Mouse (Mus musculus) liver, adult 2 months (tissue): Measurements from ENCODE around the gene Atn1. TPM values are rescaled to one million over a fixed set of nuclear protein-coding genes. Genes with fewer than 3 reads are reported as not detected.

Experiments
- DNase-seq: peaks from one replicate; pipeline ENCODE4 v3.0.0-alpha.2; 2011; ENCODE audit warnings: low read depth, low spot score; ENCODE audit errors: extremely low read depth
- H3K27ac ChIP-seq: fragments of 200-500 bp; replicated peaks from 2 replicates; pipeline ENCODE4 v1.5.1; 2012; ENCODE audit warnings: low read depth, mild to moderate bottlenecking, control low read depth, inconsistent platforms, low read length; ENCODE audit not compliant: insufficient read depth
- H3K27me3 ChIP-seq: fragments of 200-500 bp; 2 replicates; pipeline ENCODE4 v1.6.1; 2012; ENCODE audit warnings: mild to moderate bottlenecking, moderate library complexity, low read length, inconsistent platforms; ENCODE audit not compliant: control insufficient read depth, insufficient read depth
- H3K36me3 ChIP-seq: fragments of 200-500 bp; 2 replicates; pipeline ENCODE4 v1.6.1; 2012; ENCODE audit warnings: low read length, inconsistent platforms; ENCODE audit not compliant: control insufficient read depth, insufficient read depth
- H3K4me1 ChIP-seq: fragments of 200-500 bp; 2 replicates; pipeline ENCODE4 v1.6.1; 2011; ENCODE audit warnings: low read length; ENCODE audit not compliant: control insufficient read depth, insufficient read depth
- H3K4me3 ChIP-seq: fragments of 200-500 bp; 2 replicates; pipeline ENCODE4 v1.5.1; 2011; ENCODE audit warnings: low read depth, mild to moderate bottlenecking, control low read depth, low read length, moderate library complexity; ENCODE audit not compliant: insufficient read depth
- H3K79me2 ChIP-seq: fragments of 200-500 bp; 2 replicates; pipeline ENCODE4 v1.6.1; 2012; ENCODE audit warnings: inconsistent platforms, mild to moderate bottlenecking, low read length, moderate library complexity; ENCODE audit not compliant: control insufficient read depth, insufficient read depth
- H3K9ac ChIP-seq: fragments of 200-500 bp; 2 replicates; pipeline ENCODE4 v1.6.1; 2012; ENCODE audit warnings: low read depth, mild to moderate bottlenecking, control low read depth, inconsistent platforms, low read length
- CTCF ChIP-seq: fragments of 200-500 bp; IDR thresholded peaks from 2 replicates; pipeline ENCODE4 v1.5.1; 2011; ENCODE audit warnings: low read depth, low read length, control low read depth
- POLR2A ChIP-seq: fragments of 200-500 bp; IDR thresholded peaks from 2 replicates; pipeline ENCODE4 v1.6.1; 2011; ENCODE audit warnings: low read length, control low read depth; ENCODE audit not compliant: insufficient read depth; ENCODE audit errors: extremely low read depth
- WGBS: fragments of 180-500 bp; shearing (Covaris S2); methylation state at CpG from one replicate; pipeline ENCODE4 v1.1.7; 2018; 5-methylcytosine and 5-hydroxymethylcytosine counted together
- polyA plus RNA-seq: library from polyadenylated mRNA; depleted of rRNA; stranded (reverse); fragments of >200 nt; gene quantifications from 2 replicates; pipeline ENCODE4 v1.2.3, GENCODE M21; 2012; rRNA removed
- total RNA-seq: library from RNA; depleted of rRNA; stranded (reverse); fragments of >200 nt; gene quantifications from 2 replicates; pipeline ENCODE4 v1.2.3, GENCODE M21; 2014; rRNA removed

Gene Atn1
- total and polyA plus RNA-seq, 2 experiments = 1.4 to 10.9 TPM

DNA sequence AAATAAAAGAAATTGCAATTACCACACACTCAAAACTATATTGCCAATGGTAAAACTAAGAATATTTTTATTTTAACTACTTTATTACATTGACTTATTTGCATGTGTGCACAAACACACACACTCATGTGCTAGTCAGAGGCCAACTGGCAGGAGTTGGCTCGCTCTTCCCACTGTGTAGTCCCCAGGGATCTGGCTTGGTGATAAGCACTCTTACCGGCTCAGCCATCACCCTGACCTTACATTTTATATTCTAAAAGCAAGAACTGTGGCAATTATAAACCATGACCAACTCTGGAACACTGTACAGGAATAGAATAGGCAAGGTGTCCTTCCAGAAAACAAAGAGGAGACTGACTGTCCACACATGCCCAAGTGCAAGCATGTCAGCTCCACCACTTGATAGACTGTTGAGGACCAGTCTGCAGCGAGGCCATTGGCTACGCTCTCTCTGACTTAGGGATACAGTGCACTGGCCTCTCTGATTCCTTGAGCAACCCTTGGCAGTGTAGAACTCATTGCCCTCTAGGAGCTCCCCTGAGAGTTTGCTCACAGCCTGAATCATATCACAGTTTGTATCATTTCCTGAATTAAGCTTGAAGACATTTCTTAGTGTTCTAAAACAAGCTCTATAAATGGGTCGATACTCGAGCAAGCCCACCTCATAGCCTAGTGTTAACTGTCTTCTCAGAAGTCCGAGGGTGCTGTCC is 59.7 kb downstream of the Atn1 start:
- peaks cover 57% of the 10 kb centered on the region for H3K4me1 ChIP-seq
- H3K4me3 ChIP-seq = no peak overlapping the region
- peak overlapping the region; percentile 19; the same call in 1 of the 2 replicates for H3K27ac ChIP-seq
- WGBS = 70% methylated on average over 7 of the region's 7 CpGs
- DNase-seq = peak; percentile 49
- H3K79me2 ChIP-seq = peaks cover 2% of the 10 kb centered on the region; the same call in 1 of the 2 replicates
- no peak overlapping the region for H3K9ac ChIP-seq
- TF ChIP-seq POLR2A (no peak), CTCF (no peak)
- peaks cover 14% of the 10 kb centered on the region; the same call in 1 of the 2 replicates for H3K36me3 ChIP-seq
- H3K27me3 ChIP-seq = no peaks in the 10 kb centered on the region

DNA sequence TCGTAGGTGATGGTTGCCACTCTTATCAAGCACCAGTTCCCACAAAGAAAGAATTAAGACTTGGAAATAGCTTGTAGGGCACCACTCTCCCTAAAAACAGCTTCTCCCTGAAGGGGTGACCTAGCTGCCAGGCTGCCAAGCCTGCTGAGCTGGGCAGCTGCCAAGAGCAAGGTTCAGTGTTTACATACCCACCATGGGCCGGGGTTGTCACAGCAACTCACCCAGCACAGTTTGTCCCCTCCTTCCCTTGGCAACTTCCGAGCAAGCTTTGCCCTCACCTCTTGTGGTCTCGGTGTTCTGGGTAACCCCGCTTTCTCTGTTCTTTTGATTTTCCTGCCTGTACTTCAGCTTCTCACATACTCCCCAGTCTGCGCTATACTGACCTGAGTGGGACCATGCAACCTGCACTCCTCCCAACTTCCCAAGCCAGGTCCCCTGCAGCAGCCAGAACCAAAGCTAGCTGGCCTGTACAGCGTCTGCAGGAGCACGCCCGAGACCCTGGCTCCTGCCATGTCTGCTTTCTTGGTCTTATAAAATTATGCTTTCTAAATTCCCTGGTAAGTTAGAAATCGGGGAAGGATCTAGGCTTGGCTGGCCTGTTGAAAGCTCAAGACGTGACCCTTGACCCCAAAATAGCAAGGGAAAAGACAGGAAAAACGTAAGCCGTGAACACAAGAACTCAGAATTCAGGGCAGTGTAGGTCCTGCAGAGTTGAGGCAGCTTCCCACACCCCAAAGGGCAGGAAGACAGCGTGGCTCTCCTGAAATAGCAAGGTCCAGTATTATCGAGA is 62.0 kb downstream of the Atn1 start:
- Histone ChIP-seq H3K4me1 (peaks cover 49% of the 10 kb centered on the region), H3K4me3 (no peak overlapping the region), H3K9ac (peak overlapping the region; percentile 59), H3K79me2 (peaks cover 6% of the 10 kb centered on the region; the same call in 1 of the 2 replicates), H3K27me3 (no peaks in the 10 kb centered on the region), H3K36me3 (peaks cover 9% of the 10 kb centered on the region; the same call in 1 of the 2 replicates), H3K27ac (peak overlapping the region; percentile 83)
- TF ChIP-seq CTCF (no peak), POLR2A (no peak)
- peak; percentile 97 for DNase-seq
- 26% methylated on average over 15 of the region's 15 CpGs for WGBS

DNA sequence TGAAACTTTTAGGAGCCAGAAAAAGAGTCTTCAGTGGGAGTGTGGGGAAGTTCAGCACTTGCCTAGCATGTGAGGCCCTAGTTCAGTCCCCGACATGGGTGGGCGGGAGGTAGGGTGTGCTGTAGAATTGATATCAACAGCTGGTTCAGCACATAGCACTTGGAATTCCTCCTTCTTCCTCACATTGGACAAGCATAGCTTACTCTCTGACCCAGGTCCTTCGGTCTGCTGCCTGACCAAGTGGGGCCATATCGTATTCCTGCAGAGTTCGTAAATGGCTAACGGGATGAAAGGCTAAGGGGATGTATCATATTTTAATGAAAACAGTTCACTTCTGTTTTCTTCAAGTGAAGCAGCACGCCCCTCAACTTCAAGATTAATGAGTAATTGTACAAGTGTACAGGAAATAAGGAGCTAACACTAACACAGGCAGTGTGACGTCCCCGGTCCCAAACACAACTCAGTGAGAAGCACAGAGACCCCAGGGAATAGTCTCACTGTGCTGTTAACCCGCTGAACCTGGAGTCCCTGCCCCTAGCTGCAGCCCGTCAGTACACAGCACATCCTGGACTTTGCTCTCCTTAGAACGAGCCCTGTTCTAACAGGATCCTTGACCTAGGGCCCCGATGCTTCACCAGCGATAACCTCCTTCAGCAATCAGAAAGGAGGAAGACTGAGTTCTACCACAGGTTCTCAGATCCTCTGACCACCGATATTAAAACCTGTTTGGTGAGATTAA is 62.9 kb downstream of the Atn1 start:
- Histone ChIP-seq H3K79me2 (peaks cover 12% of the 10 kb centered on the region; the same call in 1 of the 2 replicates), H3K36me3 (peaks cover 8% of the 10 kb centered on the region; the same call in 1 of the 2 replicates), H3K4me1 (peaks cover 50% of the 10 kb centered on the region), H3K9ac (peak overlapping the region; percentile 14; the same call in 1 of the 2 replicates), H3K27me3 (no peaks in the 10 kb centered on the region), H3K4me3 (no peak overlapping the region), H3K27ac (peak overlapping the region; percentile 81)
- WGBS = 50% methylated on average over 15 of the region's 15 CpGs
- TF ChIP-seq POLR2A (no peak), CTCF (no peak)
- DNase-seq = peak; percentile 67

Other genes with a start within 250 kb of the Atn1 start
- 165 and 177 TPM in 2 replicates for gene C1ra, start 244.1 kb downstream of the Atn1 start, total RNA-seq
- 92.5 and 119 TPM in 2 replicates for gene C1ra, start 244.1 kb downstream of the Atn1 start, polyA plus RNA-seq
- 384 and 554 TPM in 2 replicates for gene C1s1, start 214.2 kb downstream of the Atn1 start, total RNA-seq
- 174 and 206 TPM in 2 replicates for gene C1s1, start 214.2 kb downstream of the Atn1 start, polyA plus RNA-seq
- under 0.01 TPM in 1 of 2 replicates, not detected in the other for gene C1rb, start 186.2 kb downstream of the Atn1 start, total RNA-seq
- 0.12 TPM in 1 of 2 replicates, not detected in the other for gene C1rb, start 186.2 kb downstream of the Atn1 start, polyA plus RNA-seq
- gene C1s2, start 120.4 kb downstream of the Atn1 start, total RNA-seq = 0.09 TPM in 1 of 2 replicates, not detected in the other
- not detected in 2 replicates for gene C1s2, start 120.4 kb downstream of the Atn1 start, polyA plus RNA-seq
- gene Lpcat3, start 93.5 kb downstream of the Atn1 start, total RNA-seq = 72.4 and 99.9 TPM in 2 replicates
- gene Lpcat3, start 93.5 kb downstream of the Atn1 start, polyA plus RNA-seq = 172 and 188 TPM in 2 replicates
- 97.4 and 99.6 TPM in 2 replicates for gene Emg1, start 44.3 kb downstream of the Atn1 start, total RNA-seq
- 46.0 and 56.3 TPM in 2 replicates for gene Emg1, start 44.3 kb downstream of the Atn1 start, polyA plus RNA-seq
- gene Phb2, start 44.2 kb downstream of the Atn1 start, total RNA-seq = 140 and 151 TPM in 2 replicates
- gene Phb2, start 44.2 kb downstream of the Atn1 start, polyA plus RNA-seq = 209 and 210 TPM in 2 replicates
- gene Ptpn6, start 17.8 kb downstream of the Atn1 start, total RNA-seq = 16.7 and 19.7 TPM in 2 replicates
- 17.3 and 17.8 TPM in 2 replicates for gene Ptpn6, start 17.8 kb downstream of the Atn1 start, polyA plus RNA-seq
- 125 and 140 TPM in 2 replicates for gene Grcc10, start 15.2 kb downstream of the Atn1 start, total RNA-seq
- 203 and 216 TPM in 2 replicates for gene Grcc10, start 15.2 kb downstream of the Atn1 start, polyA plus RNA-seq
- not detected in 2 replicates for gene Gm45234, start 503 bp downstream of the Atn1 start, total RNA-seq
- not detected in 2 replicates for gene Gm45234, start 503 bp downstream of the Atn1 start, polyA plus RNA-seq
- gene Eno2, start 13.1 kb upstream of the Atn1 start, total RNA-seq = 0.09 and 0.67 TPM in 2 replicates
- gene Eno2, start 13.1 kb upstream of the Atn1 start, polyA plus RNA-seq = 0.19 and 0.34 TPM in 2 replicates
- not detected in 2 replicates for gene Lrrc23, start 23.2 kb upstream of the Atn1 start, total RNA-seq
- gene Lrrc23, start 23.2 kb upstream of the Atn1 start, polyA plus RNA-seq = not detected in 2 replicates
- gene Spsb2, start 52.1 kb upstream of the Atn1 start, total RNA-seq = 9.9 and 14.1 TPM in 2 replicates
- 20.1 and 21.6 TPM in 2 replicates for gene Spsb2, start 52.1 kb upstream of the Atn1 start, polyA plus RNA-seq
- gene Tpi1, start 57.8 kb upstream of the Atn1 start, total RNA-seq = 422 and 433 TPM in 2 replicates
- gene Tpi1, start 57.8 kb upstream of the Atn1 start, polyA plus RNA-seq = 491 and 524 TPM in 2 replicates
- gene Usp5, start 73.0 kb upstream of the Atn1 start, total RNA-seq = 50.5 and 55.9 TPM in 2 replicates
- gene Usp5, start 73.0 kb upstream of the Atn1 start, polyA plus RNA-seq = 47.9 and 49.3 TPM in 2 replicates
- 1.1 and 3.2 TPM in 2 replicates for gene Cdca3, start 73.0 kb upstream of the Atn1 start, total RNA-seq
- 2.1 and 2.6 TPM in 2 replicates for gene Cdca3, start 73.0 kb upstream of the Atn1 start, polyA plus RNA-seq
- not detected in 2 replicates for gene Gnb3, start 83.8 kb upstream of the Atn1 start, total RNA-seq
- not detected in 2 replicates for gene Gnb3, start 83.8 kb upstream of the Atn1 start, polyA plus RNA-seq
- gene P3h3, start 101.2 kb upstream of the Atn1 start, total RNA-seq = 2.1 and 2.5 TPM in 2 replicates
- gene P3h3, start 101.2 kb upstream of the Atn1 start, polyA plus RNA-seq = 2.5 and 3.0 TPM in 2 replicates
- gene Gpr162, start 107.5 kb upstream of the Atn1 start, total RNA-seq = 0.09 and 0.27 TPM in 2 replicates
- 0.42 and 0.44 TPM in 2 replicates for gene Gpr162, start 107.5 kb upstream of the Atn1 start, polyA plus RNA-seq
- gene Cd4, start 131.7 kb upstream of the Atn1 start, total RNA-seq = 0.27 and 0.83 TPM in 2 replicates
- gene Cd4, start 131.7 kb upstream of the Atn1 start, polyA plus RNA-seq = 0.19 and 0.46 TPM in 2 replicates
- 0.09 and 0.13 TPM in 2 replicates for gene Lag3, start 155.2 kb upstream of the Atn1 start, total RNA-seq
- gene Lag3, start 155.2 kb upstream of the Atn1 start, polyA plus RNA-seq = 0.39 and 0.67 TPM in 2 replicates
- gene Ptms, start 163.6 kb upstream of the Atn1 start, total RNA-seq = 80.7 and 101 TPM in 2 replicates
- 2,256 and 3,281 TPM in 2 replicates for gene Ptms, start 163.6 kb upstream of the Atn1 start, polyA plus RNA-seq
- gene Mlf2, start 174.9 kb upstream of the Atn1 start, total RNA-seq = 74.6 and 101 TPM in 2 replicates
- gene Mlf2, start 174.9 kb upstream of the Atn1 start, polyA plus RNA-seq = 265 and 285 TPM in 2 replicates
- 35.8 and 46.6 TPM in 2 replicates for gene Cops7a, start 209.0 kb upstream of the Atn1 start, total RNA-seq
- gene Cops7a, start 209.0 kb upstream of the Atn1 start, polyA plus RNA-seq = 165 and 170 TPM in 2 replicates
- 0.13 TPM in 1 of 2 replicates, not detected in the other for gene Pianp, start 240.2 kb upstream of the Atn1 start, total RNA-seq
- 0.77 and 1.4 TPM in 2 replicates for gene Pianp, start 240.2 kb upstream of the Atn1 start, polyA plus RNA-seq